Mouse (Mus musculus): ENCODE results near the gene Tbc1d8. TPM values are rescaled to one million over a fixed set of nuclear protein-coding genes. Genes with fewer than 3 reads are reported as not detected.
A peak's percentile ranks its signal among the peaks of the same experiment; 100 is the strongest.

Tbc1d8 gene
- total and polyA plus RNA-seq, 3 experiments: 5.2 to 6.3 (median 6.1) TPM

DNA sequence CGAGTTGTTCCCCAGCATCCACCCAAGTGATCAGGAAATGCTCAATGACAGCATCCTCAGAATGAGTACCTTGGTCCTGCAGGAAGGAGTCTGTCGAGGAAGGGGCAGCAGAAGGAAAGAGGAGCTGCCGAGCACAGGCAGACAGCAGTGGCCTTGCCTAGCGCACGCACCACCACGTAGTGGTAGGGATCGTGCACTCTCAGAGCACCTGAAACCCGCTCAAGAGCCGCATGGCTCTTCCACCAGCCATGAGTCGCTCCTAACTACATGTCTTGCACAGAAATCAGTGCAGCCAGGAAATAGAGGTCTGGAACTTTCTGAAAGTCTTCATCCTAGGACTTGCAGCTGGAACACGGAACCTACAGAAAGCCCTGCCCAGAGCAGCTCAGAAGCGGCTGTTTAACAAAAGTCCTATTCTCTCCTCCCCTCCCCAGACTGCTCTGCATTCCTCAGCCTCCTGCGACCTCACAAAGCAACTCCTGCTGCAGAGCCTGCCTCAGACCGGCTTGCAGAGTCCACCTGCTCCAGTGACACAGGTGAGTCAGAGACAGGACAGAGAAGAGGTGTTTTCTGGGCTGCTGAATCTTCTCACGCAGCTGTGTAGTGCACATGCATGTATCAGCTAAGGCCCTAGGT, 142.9 kb downstream of the Tbc1d8 start:
- H3K9ac ChIP-seq (ENCODE audit: low read depth, low read length): no peak overlapping the region

DNA sequence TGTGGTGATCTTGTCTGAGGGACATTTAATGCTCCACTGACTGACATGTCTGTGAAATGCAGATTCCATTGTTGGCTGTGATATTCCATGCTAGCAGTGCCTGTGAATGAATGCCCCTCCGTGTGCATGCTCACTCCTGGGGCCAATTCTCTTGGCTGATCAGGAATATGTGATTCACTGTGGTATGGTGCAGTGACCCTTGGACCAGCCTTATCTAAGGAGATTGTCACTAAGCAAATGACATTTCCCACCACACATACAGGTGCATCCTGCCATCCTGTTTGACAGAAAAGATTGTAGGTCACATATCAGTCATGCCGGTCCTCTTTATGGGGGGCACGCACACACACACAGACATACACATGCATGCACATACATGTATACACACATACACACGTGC, 146.1 kb downstream of the Tbc1d8 start:
- H3K27ac ChIP-seq: no peak overlapping the region
- intact Hi-C loops (cut with DNase I): loop anchor here (5.0 kb wide), 2 partner anchors 55 to 140 kb away; partner anchors contain the start of gene Npas2
- H3K4me3 ChIP-seq: no peak overlapping the region
- DNase-seq: no peak
- H3K9ac ChIP-seq (ENCODE audit: low read depth, low read length): no peak overlapping the region
- peaks cover 3% of the 10 kb centered on the region for H3K4me1 ChIP-seq (ENCODE audit: control insufficient read depth, insufficient read depth, low read length)
- H3K36me3 ChIP-seq (ENCODE audit: control insufficient read depth, insufficient read depth, low read length): no peaks in the 10 kb centered on the region
- H3K79me2 ChIP-seq (replicated peaks; ENCODE audit: control insufficient read depth, insufficient read depth, low read length): no peaks in the 10 kb centered on the region
- H3K27me3 ChIP-seq (ENCODE audit: control insufficient read depth, insufficient read depth, low read length): no peaks in the 10 kb centered on the region
- 72% methylated on average over 4 of the region's 4 CpGs for WGBS
- TF ChIP-seq CTCF (IDR thresholded peaks at IDR 0.05): no peak
- no peak for TF ChIP-seq EP300 (IDR thresholded peaks at IDR 0.05; ENCODE audit: insufficient read depth, low read depth, low read length)
- TF ChIP-seq POLR2A (IDR thresholded peaks at IDR 0.05; ENCODE audit: insufficient read depth, low read depth, low read length): no peak

More for the DNA sequence above, 142.9 kb downstream of the Tbc1d8 start:
- intact Hi-C loops (cut with DNase I): no loop called here
- Histone ChIP-seq H3K79me2 (replicated peaks; ENCODE audit: control insufficient read depth, insufficient read depth, low read length) (no peaks in the 10 kb centered on the region), H3K36me3 (ENCODE audit: control insufficient read depth, insufficient read depth, low read length) (no peaks in the 10 kb centered on the region), H3K4me1 (ENCODE audit: control insufficient read depth, insufficient read depth, low read length) (peaks cover 3% of the 10 kb centered on the region), H3K4me3 (no peak overlapping the region), H3K27ac (no peak overlapping the region), H3K27me3 (ENCODE audit: control insufficient read depth, insufficient read depth, low read length) (no peaks in the 10 kb centered on the region)
- TF ChIP-seq CTCF (IDR thresholded peaks at IDR 0.05) (no peak), EP300 (IDR thresholded peaks at IDR 0.05; ENCODE audit: insufficient read depth, low read depth, low read length) (no peak)
- WGBS: 60% methylated on average over 15 of the region's 15 CpGs
- no peak for DNase-seq

DNA sequence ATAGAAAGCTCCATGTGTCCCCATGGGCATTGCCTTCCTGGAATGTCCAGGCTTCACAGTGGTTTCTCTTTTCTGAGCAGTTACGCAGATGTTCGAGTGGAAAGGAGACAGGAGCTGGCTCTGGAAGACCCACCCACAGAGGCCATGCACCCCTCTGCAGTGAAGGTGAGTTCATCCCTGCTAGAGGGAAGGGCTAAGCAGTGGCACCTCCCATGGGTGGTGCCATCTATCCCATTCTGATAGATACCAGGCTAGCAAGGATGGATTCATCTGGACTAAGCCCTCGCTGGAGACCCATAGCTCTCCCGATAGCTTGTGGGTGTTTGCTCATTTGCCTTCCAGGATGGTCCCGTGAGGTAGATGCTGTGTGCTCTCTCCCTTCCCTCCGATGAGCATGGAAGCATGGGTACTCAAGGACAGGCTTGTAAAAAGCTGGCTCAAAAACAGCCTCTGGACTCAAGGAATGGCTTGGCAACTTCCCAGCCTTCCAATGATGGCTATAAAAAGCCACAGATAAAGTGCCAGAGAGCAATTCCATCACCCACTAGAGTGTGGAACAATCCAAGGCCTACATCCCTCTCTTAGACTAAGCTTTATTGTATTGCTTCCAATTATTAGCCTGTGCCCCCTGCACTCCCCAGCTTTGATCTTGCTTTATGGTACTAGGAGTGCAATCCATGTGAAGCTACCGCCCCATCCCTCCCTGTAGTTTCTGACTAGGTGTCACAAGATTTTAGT, 147.5 kb downstream of the Tbc1d8 start:
- TF ChIP-seq EP300 (IDR thresholded peaks at IDR 0.05; ENCODE audit: insufficient read depth, low read depth, low read length) (no peak), POLR2A (IDR thresholded peaks at IDR 0.05; ENCODE audit: insufficient read depth, low read depth, low read length) (no peak), CTCF (IDR thresholded peaks at IDR 0.05) (no peak)
- no peak overlapping the region for H3K27ac ChIP-seq
- H3K4me1 ChIP-seq (ENCODE audit: control insufficient read depth, insufficient read depth, low read length): peaks cover 3% of the 10 kb centered on the region
- WGBS: 55% methylated on average over 7 of the region's 7 CpGs
- intact Hi-C loops (cut with DNase I): loop anchor here (5.0 kb wide), 2 partner anchors 54 to 139 kb away; partner anchors contain the start of gene Npas2
- peak; percentile 29 to 60 for DNase-seq
- H3K4me3 ChIP-seq: no peak overlapping the region
- no peaks in the 10 kb centered on the region for H3K27me3 ChIP-seq (ENCODE audit: control insufficient read depth, insufficient read depth, low read length)
- H3K36me3 ChIP-seq (ENCODE audit: control insufficient read depth, insufficient read depth, low read length): no peaks in the 10 kb centered on the region
- H3K9ac ChIP-seq (ENCODE audit: low read depth, low read length): no peak overlapping the region
- H3K79me2 ChIP-seq (replicated peaks; ENCODE audit: control insufficient read depth, insufficient read depth, low read length): no peaks in the 10 kb centered on the region

GRCm38 (mm10) chr1:39327546-39327945, 151.0 kb downstream of the Tbc1d8 start:
- intact Hi-C loops (cut with DNase I): no loop called here
- Histone ChIP-seq H3K27me3 (ENCODE audit: control insufficient read depth, insufficient read depth, low read length) (no peaks in the 10 kb centered on the region), H3K4me1 (ENCODE audit: control insufficient read depth, insufficient read depth, low read length) (peaks cover 3% of the 10 kb centered on the region), H3K36me3 (ENCODE audit: control insufficient read depth, insufficient read depth, low read length) (no peaks in the 10 kb centered on the region), H3K79me2 (replicated peaks; ENCODE audit: control insufficient read depth, insufficient read depth, low read length) (no peaks in the 10 kb centered on the region), H3K4me3 (no peak overlapping the region), H3K9ac (ENCODE audit: low read depth, low read length) (no peak overlapping the region), H3K27ac (no peak overlapping the region)
- DNase-seq: no peak
- 55% methylated on average over 7 of the region's 7 CpGs for WGBS
- TF ChIP-seq POLR2A (IDR thresholded peaks at IDR 0.05; ENCODE audit: insufficient read depth, low read depth, low read length): no peak
- no peak for TF ChIP-seq EP300 (IDR thresholded peaks at IDR 0.05; ENCODE audit: insufficient read depth, low read depth, low read length)
- TF ChIP-seq CTCF (IDR thresholded peaks at IDR 0.05): no peak

GRCm38 (mm10) chr1:39325228-39325627, 153.3 kb downstream of the Tbc1d8 start:
- Histone ChIP-seq H3K27me3 (ENCODE audit: control insufficient read depth, insufficient read depth, low read length) (no peaks in the 10 kb centered on the region), H3K9ac (ENCODE audit: low read depth, low read length) (no peak overlapping the region), H3K79me2 (replicated peaks; ENCODE audit: control insufficient read depth, insufficient read depth, low read length) (no peaks in the 10 kb centered on the region), H3K4me1 (ENCODE audit: control insufficient read depth, insufficient read depth, low read length) (no peaks in the 10 kb centered on the region), H3K36me3 (ENCODE audit: control insufficient read depth, insufficient read depth, low read length) (no peaks in the 10 kb centered on the region), H3K4me3 (no peak overlapping the region), H3K27ac (peak overlapping the region; percentile 18; the same call in 1 of the 2 replicates)
- no peak for TF ChIP-seq EP300 (IDR thresholded peaks at IDR 0.05; ENCODE audit: insufficient read depth, low read depth, low read length)
- peak in 1 of 2 experiments; percentile 27 for DNase-seq
- intact Hi-C loops (cut with DNase I): no loop called here
- 66% methylated on average over 6 of the region's 6 CpGs for WGBS

DNA sequence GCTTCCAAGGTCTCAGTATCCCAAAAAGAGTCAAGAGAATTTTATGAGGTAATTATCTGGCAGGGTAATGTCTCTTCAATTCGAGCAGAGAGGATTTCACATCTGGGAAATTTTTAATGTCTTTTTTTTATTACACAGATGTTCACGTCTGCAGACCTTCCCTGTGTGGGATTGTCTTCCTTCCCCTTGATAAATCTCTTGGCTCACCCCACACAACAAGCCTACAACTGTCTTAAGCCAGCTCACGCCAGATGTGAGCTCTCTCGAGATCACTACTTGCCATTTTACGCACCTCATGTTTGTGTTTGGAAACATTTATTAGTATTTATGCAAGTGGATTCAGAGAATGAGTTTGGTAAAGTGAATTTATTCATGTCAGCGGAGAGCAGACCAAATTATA, 156.6 kb downstream of the Tbc1d8 start:
- H3K9ac ChIP-seq (ENCODE audit: low read depth, low read length): no peak overlapping the region
- peaks cover 6% of the 10 kb centered on the region for H3K36me3 ChIP-seq (ENCODE audit: control insufficient read depth, insufficient read depth, low read length)
- H3K4me3 ChIP-seq: no peak overlapping the region
- TF ChIP-seq EP300 (IDR thresholded peaks at IDR 0.05; ENCODE audit: insufficient read depth, low read depth, low read length) (no peak), POLR2A (IDR thresholded peaks at IDR 0.05; ENCODE audit: insufficient read depth, low read depth, low read length) (no peak), CTCF (IDR thresholded peaks at IDR 0.05) (no peak)
- no peaks in the 10 kb centered on the region for H3K79me2 ChIP-seq (replicated peaks; ENCODE audit: control insufficient read depth, insufficient read depth, low read length)
- intact Hi-C loops (cut with DNase I): no loop called here
- 44% methylated on average over 6 of the region's 6 CpGs for WGBS
- no peak for DNase-seq
- peaks cover 4% of the 10 kb centered on the region for H3K4me1 ChIP-seq (ENCODE audit: control insufficient read depth, insufficient read depth, low read length)
- no peak overlapping the region for H3K27ac ChIP-seq
- H3K27me3 ChIP-seq (ENCODE audit: control insufficient read depth, insufficient read depth, low read length): no peaks in the 10 kb centered on the region

Other genes starting within 250 kb of the Tbc1d8 start
- gene Rpl31, start 110.9 kb downstream of the Tbc1d8 start, total RNA-seq (2021): 100 to 1,000 TPM; 513 to 615 TPM
- gene Rpl31, start 110.9 kb downstream of the Tbc1d8 start, polyA plus RNA-seq (2012; rRNA removed): 153 and 190 TPM in 2 replicates
- gene Cnot11, start 56.2 kb upstream of the Tbc1d8 start, total RNA-seq (2021): 10 to 100 TPM; 13.2 to 15.6 TPM
- 9.8 and 11.9 TPM in 2 replicates for gene Cnot11, start 56.2 kb upstream of the Tbc1d8 start, polyA plus RNA-seq (2012; rRNA removed)
- gene Rnf149, start 98.7 kb upstream of the Tbc1d8 start, total RNA-seq (2021): 1 to 10 TPM; 7.0 to 8.5 TPM
- 3.6 and 5.7 TPM in 2 replicates for gene Rnf149, start 98.7 kb upstream of the Tbc1d8 start, polyA plus RNA-seq (2012; rRNA removed)
- gene Creg2, start 172.7 kb upstream of the Tbc1d8 start, total RNA-seq (2021): under 1 TPM in 1 of 2 experiments, not detected in 1; 0.05 TPM
- gene Creg2, start 172.7 kb upstream of the Tbc1d8 start, polyA plus RNA-seq (2012; rRNA removed): 0.06 TPM in 1 of 2 replicates, not detected in the other
- under 1 TPM; 0.20 to 0.26 TPM for gene Rfx8, start 242.2 kb upstream of the Tbc1d8 start, total RNA-seq (2021)
- 0.35 and 0.47 TPM in 2 replicates for gene Rfx8, start 242.2 kb upstream of the Tbc1d8 start, polyA plus RNA-seq (2012; rRNA removed)

Measured in heart, adult 2 months (tissue).